Mouse (Mus musculus) cerebellum, adult 8-10 months (tissue): ENCODE measurements around the gene Hsf5.

Source experiments
- DNase-seq: peaks from one replicate; pipeline ENCODE4 v3.0.0; 2022

Gene Hsf5

DNA sequence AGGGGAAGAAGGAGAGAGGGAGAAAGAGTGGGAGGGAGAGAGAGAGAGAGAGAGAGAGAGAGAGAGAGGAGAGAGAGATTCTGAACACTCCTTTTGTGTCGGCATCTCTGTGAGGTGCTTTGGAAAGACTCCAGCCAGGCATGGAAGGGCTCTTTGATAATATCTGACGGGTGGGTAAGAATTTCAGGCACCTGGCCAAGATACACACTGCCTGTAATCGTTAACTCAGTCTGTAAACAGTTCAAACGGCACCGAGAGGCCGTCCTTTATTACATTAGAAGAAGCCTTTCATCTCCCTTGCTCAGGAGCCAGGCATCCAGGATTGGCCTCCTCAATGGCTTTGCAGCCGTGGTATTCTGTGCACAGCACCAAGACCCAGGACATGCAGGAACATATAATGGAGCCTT lies 72.4 kb downstream of the Hsf5 start:
- DNase-seq = no peak

DNA sequence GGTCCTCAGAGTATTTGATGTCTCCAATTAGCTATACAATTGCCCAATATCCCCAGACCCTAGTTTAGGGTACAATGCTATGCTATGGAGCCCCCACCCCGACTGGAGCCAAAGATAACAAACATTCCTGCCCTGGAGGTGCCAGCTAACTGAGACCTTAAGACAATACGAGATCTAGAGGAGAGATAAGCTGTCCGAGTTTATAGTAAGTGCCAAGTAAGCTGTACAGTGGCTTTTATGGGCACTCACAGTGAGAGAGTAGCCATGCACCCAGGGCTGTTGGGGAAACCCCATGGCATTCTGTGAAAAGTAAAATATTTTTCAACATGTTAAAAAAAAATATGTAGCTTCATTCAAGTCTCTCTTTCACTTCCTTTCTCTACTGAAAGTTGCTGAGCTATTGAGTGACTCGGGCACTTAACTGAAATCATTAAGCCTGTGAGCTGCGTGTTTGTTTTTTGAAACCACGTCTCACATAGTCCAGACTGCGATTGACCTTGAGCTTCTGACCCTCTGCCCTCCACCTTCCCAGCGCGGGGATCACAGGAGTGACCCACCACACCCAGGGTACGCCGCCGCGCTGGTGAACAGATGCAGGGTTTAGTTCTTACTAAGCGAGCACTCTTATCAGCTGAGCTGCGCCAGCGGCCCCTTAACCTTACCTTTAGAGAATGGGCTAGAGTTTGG lies 73.2 kb downstream of the Hsf5 start:
- DNase-seq = no peak

DNA sequence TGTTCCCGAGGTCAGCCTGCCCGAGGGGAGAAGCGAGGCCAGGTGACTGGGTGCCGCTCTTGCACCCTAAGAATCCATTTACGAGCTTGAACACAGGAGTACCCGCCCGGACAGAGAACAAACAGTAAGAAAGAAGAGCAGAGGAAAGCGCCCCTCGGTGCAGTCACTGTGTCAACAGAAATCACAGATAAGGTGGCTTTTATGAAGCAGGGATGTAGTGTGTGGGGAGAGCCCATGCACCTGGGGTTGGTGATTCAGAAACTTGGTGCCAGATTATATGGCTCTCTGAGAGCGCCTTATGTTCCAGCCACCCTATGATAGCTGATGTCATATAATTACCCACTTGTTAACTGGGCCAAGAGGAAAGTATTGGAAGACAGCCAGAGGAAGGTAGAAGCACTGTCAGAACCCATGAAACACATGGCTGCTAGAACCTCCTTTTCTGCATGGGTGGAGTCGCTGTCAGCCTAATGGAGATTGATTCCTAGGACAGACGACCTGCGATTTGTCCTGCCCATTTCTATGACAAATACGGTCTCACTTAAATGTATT lies 80.2 kb downstream of the Hsf5 start:
- DNase-seq = no peak

DNA sequence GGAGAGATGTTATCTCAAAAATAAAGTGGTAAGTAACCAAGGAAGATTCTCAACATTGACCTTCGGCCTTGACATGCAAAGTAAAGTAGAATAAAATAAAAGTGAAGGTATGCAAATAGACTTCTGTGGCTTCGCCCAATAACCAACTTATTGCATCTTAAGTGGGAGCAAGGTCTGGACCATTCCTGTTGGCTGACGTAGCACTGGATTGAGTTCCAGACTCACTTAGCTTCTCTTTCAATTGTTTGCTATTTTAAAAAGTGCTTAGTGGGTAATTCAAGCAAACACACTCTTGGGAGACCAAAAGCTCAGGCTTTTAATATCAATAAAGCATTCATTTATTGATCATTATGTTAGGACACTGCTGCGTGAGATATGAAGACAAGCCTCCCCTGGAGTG lies 81.2 kb downstream of the Hsf5 start:
- DNase-seq = no peak

DNA sequence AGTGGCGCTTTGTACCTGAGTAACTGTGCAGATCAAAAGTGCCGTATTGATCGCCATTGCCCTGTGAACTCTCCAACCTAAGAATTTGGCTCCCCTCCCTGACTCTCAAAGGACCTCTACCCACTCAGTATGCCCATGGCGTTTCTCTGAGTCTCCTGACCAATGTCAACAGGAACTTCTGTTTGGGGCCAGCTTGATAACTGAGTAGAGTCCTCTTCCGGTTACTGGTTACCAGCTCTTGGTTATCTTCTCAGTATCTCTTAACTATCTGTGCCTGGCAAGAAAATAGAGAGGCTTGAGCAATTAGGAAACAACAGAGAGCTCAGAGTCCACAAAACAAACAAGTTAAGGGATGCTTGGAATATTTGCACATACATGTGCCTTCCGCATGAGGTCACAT lies 84.1 kb downstream of the Hsf5 start:
- DNase-seq = no peak

DNA sequence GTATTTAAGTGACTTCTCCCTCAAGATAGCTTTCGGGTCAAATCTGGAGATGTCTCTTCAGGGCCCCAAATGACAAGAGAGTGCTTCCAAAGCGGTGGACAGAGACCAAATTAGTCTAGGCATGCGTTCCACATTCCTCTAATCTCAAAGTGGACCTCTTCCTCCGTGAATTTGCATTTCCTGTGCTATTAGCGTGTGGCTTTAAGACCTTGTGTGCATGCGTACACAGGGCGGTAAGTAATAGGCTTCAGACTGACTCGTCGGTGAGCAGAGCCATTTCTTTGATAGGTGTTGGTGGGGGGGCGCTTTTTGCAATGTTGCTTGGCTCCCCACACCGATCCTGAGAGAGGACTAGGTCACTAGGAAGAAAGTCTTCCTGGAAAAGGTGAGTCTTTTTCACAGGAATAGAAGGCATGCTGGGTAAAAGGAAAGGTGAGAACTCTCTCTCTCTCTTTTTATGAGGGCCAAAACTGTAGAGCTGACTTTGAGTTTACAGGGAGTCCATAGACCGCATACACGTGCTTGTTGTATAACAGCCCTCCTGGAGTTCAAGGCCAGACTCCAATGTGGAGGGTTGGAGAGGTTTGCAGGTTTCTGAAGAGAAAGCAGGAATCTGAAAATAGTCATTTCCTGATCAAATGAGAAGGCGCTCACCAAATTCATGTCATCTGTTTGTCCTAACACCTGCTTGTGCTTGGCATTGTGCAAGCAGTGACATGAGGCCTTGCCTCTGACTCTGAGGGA lies 85.1 kb downstream of the Hsf5 start:
- no peak for DNase-seq

GRCm38 (mm10) chr11:87703654-87704053 lies 86.7 kb downstream of the Hsf5 start:
- DNase-seq = no peak

GRCm38 (mm10) chr11:87704289-87704688 lies 87.3 kb downstream of the Hsf5 start:
- DNase-seq = no peak

DNA sequence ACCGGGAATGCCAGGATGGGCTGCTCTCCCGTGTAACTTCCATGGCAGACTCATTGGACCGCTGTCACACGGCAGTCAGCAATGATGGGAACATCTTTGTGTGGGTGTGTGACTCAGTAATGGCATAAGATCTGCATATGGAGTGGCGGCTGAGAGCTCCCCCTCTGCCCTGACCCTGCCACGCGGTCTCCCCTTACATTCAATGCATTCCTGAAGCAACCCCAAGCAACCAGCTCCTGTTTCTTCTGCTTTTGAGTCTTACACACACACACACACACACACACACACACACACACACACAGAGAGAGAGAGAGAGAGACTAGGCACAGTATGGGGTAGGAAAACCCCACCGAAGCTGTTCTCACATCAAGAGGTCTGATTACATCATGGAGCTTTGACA lies 90.6 kb downstream of the Hsf5 start:
- no peak for DNase-seq

DNA sequence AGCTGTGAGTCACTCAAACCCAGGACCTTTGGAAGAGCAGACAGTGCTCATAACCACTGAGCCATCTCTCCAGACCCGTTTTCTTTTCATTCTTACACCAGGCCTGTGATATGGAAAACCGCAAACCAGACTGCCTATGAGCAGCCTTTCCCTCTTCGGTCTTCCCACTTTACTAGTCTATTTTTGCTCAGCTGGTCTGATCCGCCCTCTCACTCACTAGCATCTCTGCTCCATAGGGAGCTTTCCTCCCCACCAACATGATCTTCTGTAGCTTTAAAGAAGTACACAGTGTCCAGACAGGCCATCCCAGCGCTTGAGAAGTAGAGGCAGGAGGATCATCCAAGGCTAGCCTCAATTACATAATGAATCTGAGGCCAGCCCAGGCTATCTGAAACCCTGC lies 92.0 kb downstream of the Hsf5 start:
- no peak for DNase-seq
